Mouse (Mus musculus): ENCODE results near the gene Zc3h12a.

DNA sequence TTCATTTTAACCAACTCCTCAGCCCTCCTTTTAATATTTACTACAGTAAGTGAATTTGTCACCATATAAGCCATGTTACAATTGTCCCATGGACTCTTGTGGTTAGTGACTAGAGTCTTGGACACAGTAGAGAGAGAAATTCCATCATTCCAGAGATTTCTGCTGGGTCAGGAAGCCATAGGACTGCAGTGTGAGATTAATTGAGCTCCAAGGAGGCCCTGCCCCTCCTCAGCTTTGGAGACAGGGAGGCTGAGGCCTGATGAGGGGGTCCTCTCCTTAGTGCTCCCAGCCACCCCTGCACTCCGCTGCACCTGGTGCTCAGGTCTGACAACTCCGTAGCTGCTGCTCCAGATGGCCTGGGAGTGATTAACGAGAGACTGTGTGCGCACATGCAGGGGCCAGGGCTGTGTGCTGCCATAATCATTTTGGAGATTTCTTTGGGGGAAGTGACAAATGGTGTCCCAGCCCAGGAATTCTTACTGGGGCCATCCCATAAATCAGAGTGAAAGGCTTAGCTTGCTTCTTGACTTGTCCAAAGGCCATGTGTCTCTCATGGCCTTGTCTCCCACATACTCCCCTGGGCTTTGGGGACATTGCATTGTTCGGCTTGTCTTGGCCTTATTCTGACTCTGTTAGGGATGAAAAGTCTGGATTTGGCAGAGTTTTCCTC, 47.0 kb upstream of the Zc3h12a start:
- TF ChIP-seq CTCF (IDR thresholded peaks at IDR 0.05; ENCODE audit: low read depth, low read length) (no peak), GATA1 (IDR thresholded peaks at IDR 0.05; ENCODE audit: borderline replicate concordance, low read length) (no peak), TAL1 (conservative IDR thresholded peaks at IDR 0.05; ENCODE audit: low read depth, low read length) (no peak), POLR2AphosphoS5 (IDR thresholded peaks at IDR 0.05; ENCODE audit: insufficient replicate concordance, low read depth, low read length) (no peak)
